Mouse (Mus musculus): ENCODE results near the gene Cd79b. TPM values are rescaled to one million over a fixed set of nuclear protein-coding genes. Genes with fewer than 3 reads are reported as not detected.

Gene Cd79b
- polyA plus RNA-seq, 1 experiment from 2014 or later: 1.8 TPM

- H3K27me3 ChIP-seq (ENCODE audit: control insufficient read depth, insufficient read depth, low read length): no peaks in the 10 kb centered on the region
- H3K4me2 ChIP-seq: no peak overlapping the region
- no peak overlapping the region for H3K27ac ChIP-seq (ENCODE audit: low read depth, low read length)
- H3K9me3 ChIP-seq (ENCODE audit: control insufficient read depth, low read length): no peaks in the 10 kb centered on the region
- H3K4me1 ChIP-seq (ENCODE audit: control insufficient read depth, insufficient read depth, low read length): no peaks in the 10 kb centered on the region; the same call in 1 of the 2 replicates
- ATAC-seq (ENCODE audit: low FRiP score) (no peak), DNase-seq (ENCODE audit: low spot score, missing footprints) (no peak)
- WGBS: 76% methylated on average over 5 of the region's 5 CpGs
- no peak overlapping the region for H3K4me3 ChIP-seq (ENCODE audit: low read depth, low read length)
- H3K9ac ChIP-seq (ENCODE audit: low read length): no peak overlapping the region
- no peaks in the 10 kb centered on the region for H3K36me3 ChIP-seq (ENCODE audit: control insufficient read depth, insufficient read depth, low read length)
Observed at GRCm38 (mm10) chr11:106328521-106328920, 14.0 kb upstream of the Cd79b start.

- Histone ChIP-seq H3K27me3 (ENCODE audit: control insufficient read depth, insufficient read depth, low read length) (no peaks in the 10 kb centered on the region), H3K4me2 (no peak overlapping the region), H3K9ac (ENCODE audit: low read length) (no peak overlapping the region), H3K4me1 (ENCODE audit: control insufficient read depth, insufficient read depth, low read length) (no peaks in the 10 kb centered on the region; the same call in 1 of the 2 replicates), H3K27ac (ENCODE audit: low read depth, low read length) (no peak overlapping the region), H3K4me3 (ENCODE audit: low read depth, low read length) (no peak overlapping the region), H3K9me3 (ENCODE audit: control insufficient read depth, low read length) (no peaks in the 10 kb centered on the region), H3K36me3 (ENCODE audit: control insufficient read depth, insufficient read depth, low read length) (no peaks in the 10 kb centered on the region)
- ATAC-seq (ENCODE audit: low FRiP score) (no peak), DNase-seq (ENCODE audit: low spot score, missing footprints) (no peak)
- 86% methylated on average over 8 of the region's 8 CpGs for WGBS
Observed at GRCm38 (mm10) chr11:106326475-106326874, 11.9 kb upstream of the Cd79b start.

- Histone ChIP-seq H3K9me3 (ENCODE audit: control insufficient read depth, low read length) (no peaks in the 10 kb centered on the region), H3K27ac (ENCODE audit: low read depth, low read length) (no peak overlapping the region), H3K27me3 (ENCODE audit: control insufficient read depth, insufficient read depth, low read length) (no peaks in the 10 kb centered on the region), H3K4me2 (no peak overlapping the region), H3K4me3 (ENCODE audit: low read depth, low read length) (no peak overlapping the region), H3K36me3 (ENCODE audit: control insufficient read depth, insufficient read depth, low read length) (no peaks in the 10 kb centered on the region), H3K9ac (ENCODE audit: low read length) (no peak overlapping the region), H3K4me1 (ENCODE audit: control insufficient read depth, insufficient read depth, low read length) (no peaks in the 10 kb centered on the region; the same call in 1 of the 2 replicates)
- ATAC-seq (ENCODE audit: low FRiP score): no peak
- peak; percentile 86 for DNase-seq (ENCODE audit: low spot score, missing footprints)
- 71% methylated on average over 8 of the region's 8 CpGs for WGBS
Observed at GRCm38 (mm10) chr11:106325566-106326206, 11.1 kb upstream of the Cd79b start.

GRCm38 (mm10) chr11:106324858-106325257 lies 10.3 kb upstream of the Cd79b start:
- WGBS: 48% methylated on average over 5 of the region's 5 CpGs
- no peak for ATAC-seq (ENCODE audit: low FRiP score)

GRCm38 (mm10) chr11:106318406-106319366 lies 4.1 kb upstream of the Cd79b start:
- Histone ChIP-seq H3K36me3 (ENCODE audit: control insufficient read depth, insufficient read depth, low read length) (no peaks in the 10 kb centered on the region), H3K4me2 (no peak overlapping the region), H3K9me3 (ENCODE audit: control insufficient read depth, low read length) (no peaks in the 10 kb centered on the region), H3K4me3 (ENCODE audit: low read depth, low read length) (no peak overlapping the region), H3K4me1 (ENCODE audit: control insufficient read depth, insufficient read depth, low read length) (no peaks in the 10 kb centered on the region), H3K27me3 (ENCODE audit: control insufficient read depth, insufficient read depth, low read length) (no peaks in the 10 kb centered on the region), H3K9ac (ENCODE audit: low read length) (no peak overlapping the region), H3K27ac (ENCODE audit: low read depth, low read length) (no peak overlapping the region)
- 81% methylated on average over 21 of the region's 21 CpGs for WGBS
- ATAC-seq (ENCODE audit: low FRiP score) (no peak), DNase-seq (ENCODE audit: low spot score, missing footprints) (no peak)

More at GRCm38 (mm10) chr11:106324858-106325257, 10.3 kb upstream of the Cd79b start:
- no peak overlapping the region for H3K27ac ChIP-seq (ENCODE audit: low read depth, low read length)
- H3K4me3 ChIP-seq (ENCODE audit: low read depth, low read length): no peak overlapping the region
- no peaks in the 10 kb centered on the region for H3K36me3 ChIP-seq (ENCODE audit: control insufficient read depth, insufficient read depth, low read length)
- no peak for DNase-seq (ENCODE audit: low spot score, missing footprints)
- H3K4me2 ChIP-seq: no peak overlapping the region
- no peaks in the 10 kb centered on the region; the same call in 1 of the 2 replicates for H3K4me1 ChIP-seq (ENCODE audit: control insufficient read depth, insufficient read depth, low read length)
- no peaks in the 10 kb centered on the region for H3K9me3 ChIP-seq (ENCODE audit: control insufficient read depth, low read length)
- no peaks in the 10 kb centered on the region for H3K27me3 ChIP-seq (ENCODE audit: control insufficient read depth, insufficient read depth, low read length)
- no peak overlapping the region for H3K9ac ChIP-seq (ENCODE audit: low read length)

- Histone ChIP-seq H3K27ac (ENCODE audit: low read depth, low read length) (no peak overlapping the region), H3K4me1 (ENCODE audit: control insufficient read depth, insufficient read depth, low read length) (no peaks in the 10 kb centered on the region), H3K27me3 (ENCODE audit: control insufficient read depth, insufficient read depth, low read length) (no peaks in the 10 kb centered on the region), H3K36me3 (ENCODE audit: control insufficient read depth, insufficient read depth, low read length) (no peaks in the 10 kb centered on the region), H3K9me3 (ENCODE audit: control insufficient read depth, low read length) (no peaks in the 10 kb centered on the region), H3K4me3 (ENCODE audit: low read depth, low read length) (no peak overlapping the region), H3K4me2 (no peak overlapping the region), H3K9ac (ENCODE audit: low read length) (no peak overlapping the region)
- ATAC-seq (ENCODE audit: low FRiP score) (no peak), DNase-seq (ENCODE audit: low spot score, missing footprints) (no peak)
- WGBS: 83% methylated on average over 7 of the region's 7 CpGs
Observed at GRCm38 (mm10) chr11:106317801-106318200, 3.2 kb upstream of the Cd79b start.

GRCm38 (mm10) chr11:106316416-106316815 lies 1.9 kb upstream of the Cd79b start:
- H3K9me3 ChIP-seq (ENCODE audit: control insufficient read depth, low read length): no peaks in the 10 kb centered on the region
- WGBS: 64% methylated on average over 1 of the region's 1 CpGs
- no peaks in the 10 kb centered on the region for H3K36me3 ChIP-seq (ENCODE audit: control insufficient read depth, insufficient read depth, low read length)
- no peak overlapping the region for H3K9ac ChIP-seq (ENCODE audit: low read length)
- no peaks in the 10 kb centered on the region for H3K27me3 ChIP-seq (ENCODE audit: control insufficient read depth, insufficient read depth, low read length)
- no peak overlapping the region for H3K27ac ChIP-seq (ENCODE audit: low read depth, low read length)
- DNase-seq (ENCODE audit: low spot score, missing footprints) (no peak), ATAC-seq (ENCODE audit: low FRiP score) (no peak)
- H3K4me1 ChIP-seq (ENCODE audit: control insufficient read depth, insufficient read depth, low read length): no peaks in the 10 kb centered on the region
- H3K4me2 ChIP-seq: no peak overlapping the region
- H3K4me3 ChIP-seq (ENCODE audit: low read depth, low read length): no peak overlapping the region

GRCm38 (mm10) chr11:106313533-106313932 lies 1.0 kb downstream of the Cd79b start:
- Histone ChIP-seq H3K4me3 (ENCODE audit: low read depth, low read length) (no peak overlapping the region), H3K27me3 (ENCODE audit: control insufficient read depth, insufficient read depth, low read length) (no peaks in the 10 kb centered on the region), H3K4me1 (ENCODE audit: control insufficient read depth, insufficient read depth, low read length) (no peaks in the 10 kb centered on the region), H3K9ac (ENCODE audit: low read length) (no peak overlapping the region), H3K36me3 (ENCODE audit: control insufficient read depth, insufficient read depth, low read length) (no peaks in the 10 kb centered on the region), H3K4me2 (no peak overlapping the region), H3K9me3 (ENCODE audit: control insufficient read depth, low read length) (no peaks in the 10 kb centered on the region), H3K27ac (ENCODE audit: low read depth, low read length) (no peak overlapping the region)
- DNase-seq (ENCODE audit: low spot score, missing footprints): peak; percentile 81
- 79% methylated on average over 5 of the region's 5 CpGs for WGBS
- ATAC-seq (ENCODE audit: low FRiP score): no peak

GRCm38 (mm10) chr11:106310123-106310522 lies 4.4 kb downstream of the Cd79b start:
- no peak overlapping the region for H3K27ac ChIP-seq (ENCODE audit: low read depth, low read length)
- ATAC-seq (ENCODE audit: low FRiP score) (no peak), DNase-seq (ENCODE audit: low spot score, missing footprints) (no peak)
- no peak overlapping the region for H3K9ac ChIP-seq (ENCODE audit: low read length)
- H3K4me1 ChIP-seq (ENCODE audit: control insufficient read depth, insufficient read depth, low read length): no peaks in the 10 kb centered on the region
- H3K36me3 ChIP-seq (ENCODE audit: control insufficient read depth, insufficient read depth, low read length): no peaks in the 10 kb centered on the region
- 68% methylated on average over 5 of the region's 5 CpGs for WGBS
- H3K27me3 ChIP-seq (ENCODE audit: control insufficient read depth, insufficient read depth, low read length): no peaks in the 10 kb centered on the region
- no peak overlapping the region for H3K4me2 ChIP-seq
- no peaks in the 10 kb centered on the region for H3K9me3 ChIP-seq (ENCODE audit: control insufficient read depth, low read length)
- no peak overlapping the region for H3K4me3 ChIP-seq (ENCODE audit: low read depth, low read length)

All from midbrain, embryonic 11.5 days (tissue).